Mouse (Mus musculus) gastrocnemius, adult 8-10 months (tissue): ENCODE measurements at regions not wholly inside any gene's neighbourhood (a gene's known extent, or its start where the extent isn't known, plus 50 kb on each side); places are given as distances from the start of the nearest gene placed in this dataset.
"Not testable (repeated sequence)": the region's sequence is repeated elsewhere in the genome, so short reads cannot be mapped to it uniquely, and the experiment has no call there.

Source experiments
- DNase-seq, 2 experiments: peaks; one replicate each; pipeline ENCODE4 v3.0.0; 2022; ENCODE audit warnings: low spot score in 2 of 2

- DNase-seq, result no peak
These were observed 169.5 kb upstream of the Ipo5 start for GRCm38 (mm10) chr14:120741492-120742054.

DNA sequence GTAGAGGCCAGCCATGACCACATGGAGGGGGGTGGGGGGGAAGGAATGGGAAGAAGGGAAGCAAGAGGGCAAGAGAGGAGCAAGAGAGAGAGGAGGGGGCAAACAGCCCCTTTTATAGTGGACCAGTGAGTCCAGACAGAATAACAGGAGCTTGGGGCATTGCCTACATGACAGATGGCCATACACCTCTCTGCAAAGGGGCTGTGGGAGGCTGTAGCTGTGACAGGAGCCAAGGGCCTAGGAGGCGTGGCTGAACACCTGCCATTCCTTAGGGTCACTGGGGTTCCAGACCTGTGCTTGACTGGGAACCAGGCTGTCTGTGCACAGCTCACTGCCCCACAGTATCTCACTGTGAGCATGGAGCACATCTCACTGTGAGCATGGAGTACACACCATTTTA is 157.0 kb upstream of the Ipo5 start:
- DNase-seq, result no peak

GRCm38 (mm10) chr14:120755389-120755788 is 155.6 kb upstream of the Ipo5 start:
- no peak for DNase-seq

DNA sequence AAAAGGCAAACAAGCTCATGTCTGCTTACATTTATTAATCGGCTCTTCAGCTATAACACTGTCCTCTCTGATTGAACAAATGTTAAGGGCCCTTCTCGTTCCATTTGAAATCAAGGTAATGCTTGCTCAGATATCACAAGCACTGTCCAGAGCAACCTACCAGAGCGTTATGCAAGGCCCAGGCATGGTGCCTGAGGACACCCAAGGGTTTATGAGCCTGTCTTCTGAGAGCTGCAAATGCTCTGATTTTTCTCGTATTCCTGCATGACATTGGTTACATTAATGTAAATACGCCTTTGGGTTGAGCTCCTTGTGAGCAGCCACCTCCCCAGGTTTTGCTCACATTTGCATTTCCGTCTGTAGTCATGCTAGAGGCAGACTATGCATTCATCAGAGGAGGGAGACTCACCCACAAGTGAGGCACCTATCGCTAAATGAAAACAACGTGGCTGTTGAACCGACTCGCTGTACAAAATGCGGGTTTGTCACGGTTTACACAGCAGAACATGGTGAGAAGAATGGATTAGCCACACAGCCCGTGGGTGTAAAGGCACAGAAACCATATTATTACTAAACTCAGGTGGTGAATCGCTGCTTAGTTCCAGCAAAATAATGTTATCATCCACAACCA is 152.7 kb upstream of the Ipo5 start:
- DNase-seq, result no peak

DNA sequence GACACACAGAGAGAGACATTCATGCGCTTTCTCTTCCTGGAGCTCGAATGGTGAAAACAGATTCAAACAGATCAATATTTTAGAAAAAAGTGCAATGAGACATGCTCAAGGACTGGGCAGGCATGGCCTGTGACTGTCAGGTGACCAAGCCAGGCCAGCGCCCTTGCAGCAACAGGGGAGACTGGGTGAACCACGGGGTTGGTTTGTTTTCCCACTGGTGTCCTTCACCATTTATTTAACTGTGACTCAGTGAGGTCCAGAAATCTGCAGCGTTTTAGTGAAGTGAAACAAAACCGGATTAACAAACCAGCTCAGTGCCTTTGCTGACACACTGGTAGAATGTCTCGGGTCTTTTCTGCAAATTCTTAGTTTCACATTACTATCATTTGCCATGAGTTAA is 148.9 kb upstream of the Ipo5 start:
- no peak for DNase-seq

DNA sequence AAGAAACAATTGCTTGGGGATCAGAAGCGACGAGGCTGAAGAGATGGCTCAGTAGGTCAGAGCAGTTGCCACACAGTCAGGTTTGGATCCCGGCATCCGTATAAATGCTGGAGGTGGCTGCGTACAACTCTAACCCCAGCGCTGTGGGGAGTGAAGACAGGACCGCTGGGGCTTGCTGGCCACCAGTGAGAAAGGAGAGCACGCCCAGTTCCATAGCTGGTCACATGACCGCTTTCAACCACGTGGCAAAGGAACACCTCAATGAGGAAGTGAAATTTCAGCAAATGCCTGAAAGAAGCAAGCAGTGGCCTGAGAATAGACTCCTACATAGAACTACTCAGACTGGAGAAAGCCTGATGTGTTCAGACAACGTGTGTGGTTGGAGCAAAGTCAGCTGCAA is 148.3 kb upstream of the Ipo5 start:
- no peak for DNase-seq

DNA sequence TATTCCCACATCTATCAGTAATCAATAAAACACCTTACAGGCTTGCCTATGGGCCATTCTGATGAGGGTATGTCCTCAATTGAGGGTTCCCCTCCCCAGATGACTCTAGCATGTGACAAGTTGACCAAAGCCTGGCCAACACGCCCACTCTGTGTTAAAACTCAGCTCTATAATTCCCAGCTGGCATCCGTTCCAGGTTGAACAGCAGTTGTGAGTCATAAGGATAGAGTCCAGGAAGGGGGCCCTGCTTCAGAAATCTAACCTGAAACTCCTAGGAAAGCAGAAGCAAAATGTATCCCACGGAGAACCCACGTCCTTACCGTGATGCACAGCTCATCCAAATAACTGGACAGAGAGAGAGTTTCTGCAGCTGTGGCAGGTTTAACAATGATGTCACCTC is 147.2 kb upstream of the Ipo5 start:
- DNase-seq, result no peak

DNA sequence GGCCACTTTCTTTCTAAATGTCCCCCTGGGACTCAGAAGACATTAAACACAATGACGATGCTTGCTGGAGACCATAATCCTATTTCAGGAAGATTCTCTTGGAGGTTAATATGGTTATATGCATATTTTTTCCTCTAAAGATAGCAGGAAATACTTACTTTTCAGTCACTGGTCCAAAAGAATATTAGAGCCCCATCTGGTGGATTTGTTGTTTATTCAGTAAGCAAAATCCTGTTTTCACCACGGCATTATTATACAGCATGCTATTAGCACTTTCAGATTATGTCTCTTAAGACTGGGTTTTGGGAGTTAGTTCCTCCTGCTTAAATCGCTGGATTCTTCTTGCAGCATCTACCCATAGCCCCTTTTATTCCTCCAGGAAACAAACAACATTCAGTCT is 146.6 kb upstream of the Ipo5 start:
- DNase-seq, result no peak

DNA sequence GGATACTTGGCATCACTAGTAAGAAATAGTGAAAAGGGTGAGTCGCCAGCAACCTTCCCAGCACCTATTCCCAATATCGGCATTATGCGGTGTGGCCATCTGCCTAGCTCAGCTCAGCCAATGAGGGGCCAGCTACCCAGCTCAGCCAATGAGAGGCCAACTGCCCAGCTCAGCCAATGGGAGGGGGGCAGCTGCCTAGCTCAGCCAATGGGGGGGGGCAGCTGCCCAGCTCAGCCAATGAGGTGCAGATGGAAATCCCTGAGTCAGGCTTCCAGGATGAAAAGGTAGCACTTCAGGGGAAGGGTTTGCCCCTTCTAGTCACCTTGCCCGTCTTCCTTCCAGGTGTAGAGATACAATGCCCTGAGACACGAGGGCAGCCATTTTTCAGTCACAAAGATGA is 144.6 kb upstream of the Ipo5 start:
- no peak for DNase-seq

- DNase-seq, result no peak
These were observed 140.4 kb upstream of the Ipo5 start for GRCm38 (mm10) chr14:120770579-120770978.

GRCm38 (mm10) chr14:120773001-120773400 is 138.0 kb upstream of the Ipo5 start:
- not testable (repeated sequence) for DNase-seq

DNA sequence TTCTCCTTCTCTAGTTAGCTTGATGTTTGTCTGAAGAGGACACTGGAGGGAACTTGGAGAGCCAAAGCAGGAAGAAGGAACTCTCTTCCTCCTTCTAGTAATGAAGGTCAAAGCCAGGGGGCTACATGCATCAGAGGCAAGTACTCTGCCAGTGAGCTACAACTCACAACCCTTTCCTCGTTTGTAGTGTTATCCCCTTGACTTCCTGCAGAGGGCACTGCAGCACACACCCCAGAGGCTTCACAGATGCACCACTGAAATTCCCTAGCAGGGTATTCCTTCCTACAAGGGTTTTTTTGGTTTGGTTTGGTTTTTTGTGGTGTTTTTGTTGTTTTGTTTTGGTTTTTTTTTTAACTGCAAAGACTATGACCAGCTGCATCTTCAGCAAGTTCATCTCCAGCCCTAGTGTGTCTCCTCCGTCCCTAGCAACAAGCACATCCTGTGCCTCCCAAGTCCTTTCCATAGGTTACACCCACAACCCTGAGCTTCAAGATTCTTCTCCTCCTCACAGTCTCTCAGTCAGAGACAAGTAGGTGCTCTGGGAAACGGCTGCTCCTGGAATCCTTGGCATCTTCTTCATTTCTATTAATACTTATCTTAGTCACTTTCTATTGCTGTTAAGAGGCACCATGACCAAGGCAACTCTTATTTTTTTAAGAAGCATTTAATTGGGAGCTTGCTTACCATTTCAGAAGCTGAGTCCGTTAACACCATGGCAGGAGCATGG is 119.0 kb upstream of the Ipo5 start:
- no peak for DNase-seq

GRCm38 (mm10) chr14:120797916-120798490 is 113.0 kb upstream of the Ipo5 start:
- no peak for DNase-seq

DNA sequence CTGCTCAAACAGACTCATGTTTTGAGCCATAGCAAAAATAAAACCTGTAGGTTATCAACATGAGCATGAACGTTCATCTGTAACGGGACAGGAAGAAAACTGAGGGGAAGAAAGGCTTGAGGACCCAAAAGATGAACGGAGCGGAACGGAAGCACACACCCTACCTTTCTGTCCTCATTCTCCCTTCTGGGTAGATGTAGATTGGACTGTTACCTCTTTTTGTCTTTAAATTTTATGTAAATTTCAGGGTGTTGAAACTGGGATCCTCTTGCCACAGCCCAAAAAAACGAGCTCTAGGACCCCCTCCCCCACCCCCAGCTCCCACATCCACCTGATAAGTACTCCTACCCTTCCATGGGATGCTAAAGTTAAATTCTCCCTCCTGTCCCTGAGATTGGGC is 107.8 kb upstream of the Ipo5 start:
- DNase-seq, result no peak

DNA sequence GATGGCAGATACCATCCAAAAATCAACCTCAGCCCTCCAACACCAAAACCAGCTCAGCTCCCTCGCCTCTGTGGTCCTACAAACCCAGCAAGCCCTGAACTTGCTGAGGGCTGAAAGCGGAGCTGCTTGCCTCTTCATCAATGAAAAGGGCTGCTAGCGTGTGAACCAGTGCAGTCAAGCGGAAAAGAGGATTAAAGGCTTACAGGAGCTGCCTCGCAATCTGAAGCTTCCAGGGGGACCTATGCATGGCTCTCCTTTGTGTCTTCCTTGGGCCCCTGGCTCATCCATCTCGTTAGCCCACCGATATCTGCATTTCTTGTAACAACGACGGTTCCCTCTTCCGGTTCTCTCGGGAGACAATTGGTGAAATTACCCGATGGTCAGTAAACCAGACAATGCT is 107.3 kb upstream of the Ipo5 start:
- DNase-seq, result no peak

DNA sequence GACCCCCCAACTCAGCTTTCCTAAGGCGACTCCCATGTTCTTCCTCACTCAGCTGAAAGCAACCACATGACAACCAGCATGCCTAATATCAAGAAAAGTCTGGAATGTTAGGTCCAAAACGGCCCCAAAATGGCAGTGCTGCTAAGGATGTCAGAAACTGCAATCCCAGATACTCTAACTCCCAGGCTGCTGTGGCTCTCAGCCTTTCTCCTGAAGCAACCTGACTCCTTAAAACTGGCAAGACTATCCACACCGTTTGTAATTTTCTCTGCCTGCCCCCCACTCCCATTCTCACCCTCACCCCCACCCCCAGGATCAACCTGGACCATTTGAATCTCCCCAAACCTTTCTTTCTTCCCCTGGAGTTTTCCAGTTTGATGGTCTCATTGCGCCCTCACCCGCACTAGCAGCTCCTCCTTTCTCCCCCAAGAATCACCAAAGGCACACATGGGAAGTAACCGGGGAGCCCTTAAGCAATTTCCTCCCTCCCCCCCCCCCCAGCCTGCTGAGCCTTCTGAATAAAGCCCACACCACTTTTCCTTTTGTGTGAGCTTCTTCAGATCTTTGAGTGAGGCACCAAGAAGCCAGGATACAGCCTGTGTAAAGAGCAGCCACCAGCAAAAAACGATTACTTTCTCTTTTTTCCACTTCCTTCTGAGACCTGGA is 106.7 kb upstream of the Ipo5 start:
- no peak for DNase-seq

GRCm38 (mm10) chr14:120805137-120805536 is 105.9 kb upstream of the Ipo5 start:
- no peak for DNase-seq

DNA sequence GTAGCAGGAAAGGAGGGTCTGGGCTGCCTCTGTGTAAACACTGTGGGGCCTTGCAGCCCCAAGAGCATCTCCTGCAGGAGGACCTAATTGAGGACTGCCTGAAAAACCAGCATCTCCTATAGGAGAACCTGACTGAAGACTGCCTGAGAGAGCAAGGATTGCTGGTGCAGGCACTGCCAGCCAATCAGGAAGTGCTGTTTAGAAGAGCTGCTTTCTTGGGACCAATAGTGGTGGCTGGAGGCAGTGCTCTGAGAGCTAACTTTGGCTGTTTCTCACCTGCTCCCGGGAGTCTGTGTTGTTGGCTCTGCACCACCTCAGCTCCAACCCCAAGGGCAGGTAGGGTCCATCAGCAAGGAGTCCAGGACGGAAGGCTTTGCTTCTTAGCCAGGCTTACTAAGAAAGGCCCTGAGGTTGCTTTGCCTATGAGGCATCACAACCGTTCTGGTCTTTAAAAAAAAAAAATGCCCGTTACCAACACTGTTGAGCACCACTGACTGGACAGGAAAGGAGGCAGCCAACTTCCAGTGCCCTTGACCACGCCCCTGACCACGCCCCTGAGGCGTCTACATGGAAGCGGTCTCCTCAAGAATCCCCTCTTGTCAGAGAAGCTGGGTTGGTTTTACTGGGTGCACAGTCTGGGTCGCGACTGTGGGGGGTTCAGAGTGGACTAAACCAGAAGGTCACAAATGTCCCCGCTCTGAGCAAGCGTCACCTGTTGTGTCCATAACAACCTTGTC is 105.0 kb upstream of the Ipo5 start:
- not testable (repeated sequence) for DNase-seq

- no peak for DNase-seq
These were observed 104.5 kb upstream of the Ipo5 start for GRCm38 (mm10) chr14:120806553-120806893.

- no peak for DNase-seq
These were observed 101.7 kb upstream of the Ipo5 start for GRCm38 (mm10) chr14:120809321-120809720.

DNA sequence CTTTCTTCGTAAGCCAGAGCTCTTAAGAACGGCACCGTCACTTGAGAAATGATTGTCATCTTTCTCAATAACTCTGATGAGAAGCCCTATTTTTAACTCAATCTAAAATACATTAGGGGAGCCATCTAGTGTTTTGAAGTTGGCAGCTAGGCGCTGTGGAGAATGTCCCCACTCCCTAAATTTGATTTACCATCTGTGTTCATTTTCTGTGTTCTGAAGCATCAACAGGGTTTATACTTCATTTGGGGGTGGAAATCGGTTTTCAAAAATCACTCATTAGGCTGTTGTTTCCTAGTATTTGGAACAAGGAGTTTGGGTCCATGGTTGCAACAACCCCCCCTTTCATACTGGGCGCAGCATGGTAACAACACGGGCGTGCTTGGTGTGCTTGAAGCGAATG is 97.1 kb upstream of the Ipo5 start:
- DNase-seq, result no peak

DNA sequence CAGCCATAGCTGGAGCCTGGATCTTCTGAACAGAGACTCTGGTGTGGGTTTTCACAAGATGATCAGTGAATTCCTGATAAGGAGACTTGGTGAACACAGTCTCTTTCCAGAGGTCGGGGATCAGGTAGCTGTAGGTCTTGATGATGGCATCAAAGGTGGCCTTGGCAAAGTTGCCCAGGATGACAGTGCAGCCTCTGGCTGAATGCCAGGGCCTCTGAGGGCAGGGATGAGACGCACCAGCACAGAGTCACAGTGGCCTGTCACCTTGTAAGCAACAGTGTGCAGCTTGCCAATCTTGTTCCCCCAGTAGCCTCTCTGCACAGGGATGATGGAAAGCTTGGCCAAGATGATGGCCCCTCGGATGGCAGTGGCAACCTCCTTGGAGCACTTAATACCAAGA is 95.9 kb upstream of the Ipo5 start:
- not testable (repeated sequence) for DNase-seq
